Mouse (Mus musculus) heart, postnatal 0 days (tissue): ENCODE data around the gene 1700025F22Rik.

Experiments used
- CTCF ChIP-seq: IDR thresholded peaks from 2 replicates; pipeline ENCODE4 v1.5.1; 2016; ENCODE audit warnings: antibody characterized with exemption, control low read depth, low read depth
- EP300 ChIP-seq: IDR thresholded peaks from 2 replicates; pipeline ENCODE4 v1.6.1; 2016; ENCODE audit warnings: antibody characterized with exemption, low read depth

DNA sequence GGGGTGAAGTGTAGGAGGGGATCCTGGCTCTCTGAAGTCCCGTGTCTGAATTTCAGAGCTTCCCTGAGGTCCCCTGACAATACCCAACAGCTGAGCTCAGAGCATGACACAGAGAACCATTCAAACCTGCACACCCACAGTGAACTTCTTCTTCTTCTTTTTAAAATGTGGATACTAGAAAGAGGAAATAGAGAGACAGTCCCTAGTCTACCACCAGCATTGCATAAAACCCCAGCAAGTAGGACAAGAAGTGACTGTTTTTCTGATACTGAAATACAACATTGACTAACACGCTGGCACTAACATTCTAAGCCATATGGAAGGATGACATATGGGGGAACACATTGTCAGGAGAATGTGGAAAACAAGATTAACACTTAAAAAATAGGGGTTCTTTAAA, 45.8 kb downstream of the 1700025F22Rik start:
- no peak for TF ChIP-seq CTCF
- no peak for TF ChIP-seq EP300
